Mouse (Mus musculus) natural killer cell, adult 2 months (primary cell): Measurements from ENCODE around the gene Wnk1.
A peak's percentile ranks its signal among the peaks of the same experiment; 100 is the strongest.
"Not testable (repeated sequence)": the region's sequence is repeated elsewhere in the genome, so short reads cannot be mapped to it uniquely, and the experiment has no call there.

Experiments
- DNase-seq, 2 experiments: peaks; one replicate each; pipeline ENCODE4 v3.0.0; 2022; ENCODE audit warnings: low spot score in 2 of 2

Gene Wnk1

DNA sequence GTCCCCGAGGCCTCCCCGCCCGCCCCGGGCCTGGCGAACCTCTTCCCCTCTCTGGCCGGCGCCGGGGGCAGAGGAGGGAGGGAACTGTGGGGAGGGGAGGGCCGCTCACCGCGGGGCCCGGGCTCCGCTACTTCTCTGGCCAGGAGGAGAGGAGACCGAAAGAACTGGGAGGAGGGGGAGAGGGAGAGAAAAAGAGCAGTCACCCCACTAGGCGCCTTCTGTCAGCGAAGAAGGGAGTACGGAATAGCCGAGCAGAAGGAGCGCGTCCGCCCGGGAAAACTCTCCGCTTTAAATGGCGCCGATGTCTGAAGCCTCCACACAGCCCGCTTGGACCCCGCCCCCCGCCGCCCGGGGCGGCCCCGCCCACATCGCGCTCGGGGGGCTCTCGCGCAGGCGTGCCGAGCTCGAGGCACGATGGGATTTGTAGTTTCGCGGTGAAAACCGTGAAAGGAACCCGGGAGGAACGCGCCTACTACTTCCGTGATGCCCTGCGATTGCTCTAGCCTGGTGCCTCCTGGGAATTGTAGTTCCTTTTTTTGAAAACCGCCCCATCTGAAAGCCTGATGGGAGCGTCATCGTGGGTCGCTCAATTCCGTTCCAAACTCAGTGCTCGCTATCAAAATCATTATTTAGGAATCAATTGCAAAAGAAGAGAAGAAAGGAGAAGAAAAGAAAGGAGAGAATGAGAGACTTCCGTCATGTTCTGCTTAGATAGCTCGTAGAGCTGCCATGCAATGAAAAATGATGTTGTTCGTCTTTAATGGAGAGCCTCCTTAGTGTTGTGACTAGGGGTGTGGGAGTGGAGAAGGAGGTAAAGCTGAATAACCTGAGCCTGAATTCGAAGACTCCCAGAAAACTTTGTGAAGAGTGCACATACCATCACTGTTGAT is at the start of gene Wnk1:
Gene Wnk1 (minus strand): TSS at position 307 of the 890 bp plus-strand sequence.
- peak; percentile 97 to 98 for DNase-seq

- DNase-seq = not testable (repeated sequence)
Observed at GRCm38 (mm10) chr6:120087041-120087440, 48.6 kb upstream of the Wnk1 start.

DNA sequence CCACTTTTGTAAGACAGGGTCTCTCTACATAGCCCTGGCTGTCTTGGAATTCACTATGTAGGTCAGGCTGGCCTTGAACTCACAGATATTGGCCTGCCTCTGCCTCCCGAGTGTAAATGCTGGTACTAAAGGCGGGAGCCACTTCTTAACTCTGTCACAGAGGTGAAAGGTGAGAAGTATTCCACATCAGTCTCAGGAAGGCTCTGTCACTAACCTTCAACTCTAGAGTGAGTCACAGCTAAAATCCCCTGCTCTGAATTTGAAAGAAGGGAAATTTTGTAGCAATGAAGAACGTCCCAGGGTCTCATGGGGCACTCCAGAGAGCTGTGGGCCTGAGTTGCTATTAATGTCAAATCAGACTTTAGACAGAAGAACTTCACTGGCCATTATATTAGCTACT is 47.4 kb upstream of the Wnk1 start:
- no peak for DNase-seq

DNA sequence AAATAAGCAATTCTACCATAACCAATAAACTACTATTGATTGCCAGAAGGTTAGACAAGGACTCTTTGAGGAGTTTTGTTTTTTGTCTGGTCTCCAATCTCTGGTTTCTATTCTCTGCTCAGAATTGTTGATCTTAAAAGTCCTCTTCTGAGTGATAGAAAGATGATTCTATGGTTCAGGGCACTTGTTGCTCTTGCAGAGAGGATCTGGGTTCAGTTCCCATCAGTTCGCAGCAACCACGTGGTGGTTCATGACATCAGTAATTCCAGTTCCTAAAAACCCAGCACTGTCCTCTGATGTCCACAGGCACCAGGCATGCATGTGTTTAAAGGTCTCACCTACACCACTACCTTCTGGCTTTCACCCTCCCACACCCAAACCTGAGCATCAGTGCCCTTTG is 46.5 kb upstream of the Wnk1 start:
- no peak for DNase-seq

DNA sequence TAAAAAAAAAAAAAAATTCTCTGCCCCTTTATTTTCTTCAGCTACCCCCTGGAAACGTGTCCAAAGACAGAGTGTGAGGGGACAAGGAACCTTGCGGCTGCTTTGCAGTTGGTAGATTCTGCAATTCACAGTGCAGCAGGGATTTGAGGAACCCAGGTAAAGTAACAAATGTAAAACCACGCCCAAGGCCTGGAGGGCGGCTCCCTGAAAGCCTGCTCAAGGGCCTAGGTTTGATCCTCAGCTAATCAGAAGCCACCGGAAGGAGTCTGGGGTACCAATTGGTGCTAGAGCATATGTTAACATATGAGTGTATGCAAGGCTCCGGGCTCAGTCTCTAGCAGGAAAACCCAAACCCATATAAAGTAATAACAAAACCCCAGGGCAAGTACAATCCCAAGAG is 45.0 kb upstream of the Wnk1 start:
- no peak for DNase-seq

- peak; percentile 80 to 81 for DNase-seq
Observed at GRCm38 (mm10) chr6:120082951-120083411, 44.5 kb upstream of the Wnk1 start.

DNA sequence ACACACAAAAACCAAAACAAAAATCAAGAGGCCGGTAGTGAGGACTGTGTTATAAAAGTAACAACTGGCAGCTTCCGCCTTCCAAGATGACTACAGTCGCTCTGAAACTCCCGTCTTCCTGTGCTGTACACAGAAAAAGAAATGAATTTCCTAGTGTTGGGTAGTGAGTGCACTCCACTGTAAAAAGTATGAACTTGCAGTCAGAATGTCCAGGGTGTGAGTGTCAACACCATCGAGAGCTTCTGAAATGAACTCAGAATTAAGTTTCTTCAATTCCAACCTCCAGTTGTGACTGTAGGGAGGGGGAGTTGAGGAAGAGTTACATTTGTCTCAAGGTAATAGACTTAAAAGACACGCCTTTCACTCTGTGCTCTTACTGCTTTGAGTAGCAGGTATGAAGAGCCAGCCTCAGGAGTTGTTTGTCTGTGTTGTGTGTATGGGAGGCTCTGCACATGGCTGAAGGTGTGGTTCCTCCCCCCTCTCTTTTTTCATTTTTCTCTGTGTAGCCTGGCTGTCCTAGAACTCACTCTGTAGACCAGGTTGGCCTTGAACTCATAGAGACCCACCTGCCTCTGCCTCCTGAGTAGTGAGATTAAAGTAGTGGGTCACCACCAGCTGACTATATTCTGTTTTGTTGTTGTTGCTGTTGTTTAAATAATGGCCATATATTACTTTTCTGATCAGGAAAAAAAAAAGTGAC is 43.9 kb upstream of the Wnk1 start:
- peak in 1 of 2 experiments; percentile 58 for DNase-seq

DNA sequence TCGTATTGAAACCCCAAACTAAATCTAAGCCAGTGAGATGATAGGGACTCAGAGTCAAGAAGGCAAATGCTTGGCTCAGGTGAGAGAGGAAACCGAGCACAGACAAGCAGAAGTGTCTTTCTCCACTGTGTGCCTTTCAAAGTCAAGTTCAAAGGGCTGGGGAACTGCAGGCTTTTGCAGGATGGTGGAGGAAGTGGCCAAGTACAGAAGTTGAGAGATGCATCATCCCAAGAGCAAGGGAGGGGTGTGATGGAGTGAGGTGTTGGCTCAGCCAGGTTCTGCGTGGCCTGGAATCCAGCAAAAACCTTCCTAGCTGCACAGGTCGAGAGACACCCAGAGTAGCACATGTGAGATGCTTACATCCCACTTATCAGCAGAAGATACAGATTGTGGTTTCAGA is 43.0 kb upstream of the Wnk1 start:
- DNase-seq = no peak

- no peak for DNase-seq
Observed at GRCm38 (mm10) chr6:120079547-120079946, 41.1 kb upstream of the Wnk1 start.

DNA sequence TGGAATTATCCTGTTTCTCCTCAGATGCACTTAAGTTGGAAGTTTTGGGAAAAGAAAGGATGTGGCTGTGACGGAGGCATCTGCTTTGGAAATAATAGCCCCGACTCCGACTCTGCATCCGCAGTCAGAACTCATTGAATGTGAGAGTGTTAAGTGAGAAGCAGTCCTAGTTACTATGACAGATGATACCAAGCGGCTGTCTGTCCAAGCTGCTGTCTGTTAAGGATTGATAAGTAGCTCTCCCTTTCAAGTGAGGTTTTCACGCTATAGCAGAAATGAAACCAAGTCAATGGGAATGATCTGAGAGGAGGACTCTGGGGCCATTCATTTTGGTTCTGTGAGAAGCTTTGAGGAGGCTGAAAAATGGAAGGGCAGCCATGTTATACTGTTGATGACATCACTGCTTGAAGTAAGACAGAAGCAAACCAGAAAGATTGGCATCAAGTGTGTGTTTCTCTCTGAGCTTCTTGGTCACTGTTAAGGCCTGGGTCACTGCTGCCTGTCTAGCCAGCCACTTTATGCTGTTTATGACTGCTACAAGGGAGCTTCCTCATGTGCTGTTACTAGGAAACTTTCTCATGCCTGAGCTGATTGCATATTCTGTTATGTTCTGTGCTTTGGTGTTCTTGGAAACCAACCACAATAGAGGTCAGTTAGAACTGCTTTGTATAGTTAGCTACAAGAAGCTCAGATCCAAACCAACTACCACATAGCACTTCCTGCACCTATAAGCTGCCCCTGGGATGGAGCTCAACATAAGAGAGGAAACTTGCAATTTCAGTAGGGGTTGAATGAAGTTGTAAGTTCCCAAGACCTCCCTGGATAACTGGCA is 38.4 kb upstream of the Wnk1 start:
- no peak for DNase-seq

- DNase-seq = no peak
Observed at GRCm38 (mm10) chr6:120072630-120073029, 34.2 kb upstream of the Wnk1 start.

DNA sequence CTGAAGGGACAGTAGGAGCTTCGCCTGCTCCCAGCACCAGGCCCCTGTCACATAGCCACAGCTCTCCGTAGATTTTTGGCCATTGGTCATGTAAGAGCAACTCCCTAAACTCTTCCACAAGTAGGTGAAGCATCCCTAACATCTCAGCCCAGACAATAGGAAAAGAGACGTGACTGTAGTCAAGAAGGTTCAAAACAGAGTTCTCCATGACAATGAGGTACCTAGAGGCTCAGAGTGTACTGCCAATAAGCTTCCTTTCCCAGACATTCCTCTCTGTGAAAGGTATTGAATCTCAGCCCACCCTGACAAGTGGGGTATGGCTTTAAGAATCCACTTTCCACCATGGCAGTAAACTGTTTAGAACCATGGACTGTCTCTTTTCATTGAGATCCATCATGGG is 31.1 kb upstream of the Wnk1 start:
- no peak for DNase-seq

GRCm38 (mm10) chr6:120065552-120066177 is 27.2 kb upstream of the Wnk1 start:
- DNase-seq = peak in 1 of 2 experiments; percentile 33

DNA sequence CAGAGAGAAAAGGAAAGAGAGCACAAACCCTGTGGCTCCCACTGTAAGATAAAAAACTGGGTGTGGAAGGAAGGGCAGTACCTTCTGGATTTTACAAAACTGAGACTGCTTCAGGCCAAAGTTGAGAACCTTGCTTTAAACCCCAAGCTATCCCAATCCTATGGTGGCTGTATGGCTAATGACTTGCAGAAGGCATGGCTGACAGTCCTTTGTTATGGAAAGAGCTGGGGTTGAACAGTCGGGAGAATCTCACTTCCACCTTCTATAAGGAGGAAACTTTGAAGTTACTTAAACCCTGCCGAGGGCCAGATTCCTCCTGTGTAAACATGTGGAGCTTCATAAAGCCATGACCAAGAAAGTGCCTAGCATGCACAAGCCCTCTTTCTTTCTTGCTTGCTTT is 26.2 kb upstream of the Wnk1 start:
- DNase-seq = no peak

GRCm38 (mm10) chr6:120062934-120063333 is 24.5 kb upstream of the Wnk1 start:
- DNase-seq = no peak

GRCm38 (mm10) chr6:120055666-120056540 is 17.4 kb upstream of the Wnk1 start:
- peak in 1 of 2 experiments; percentile 30 for DNase-seq

GRCm38 (mm10) chr6:120054412-120054811 is 15.9 kb upstream of the Wnk1 start:
- no peak for DNase-seq

GRCm38 (mm10) chr6:120047705-120048292 is 9.3 kb upstream of the Wnk1 start:
- no peak for DNase-seq

- DNase-seq = no peak
Observed at GRCm38 (mm10) chr6:120045406-120045805, 6.9 kb upstream of the Wnk1 start.

DNA sequence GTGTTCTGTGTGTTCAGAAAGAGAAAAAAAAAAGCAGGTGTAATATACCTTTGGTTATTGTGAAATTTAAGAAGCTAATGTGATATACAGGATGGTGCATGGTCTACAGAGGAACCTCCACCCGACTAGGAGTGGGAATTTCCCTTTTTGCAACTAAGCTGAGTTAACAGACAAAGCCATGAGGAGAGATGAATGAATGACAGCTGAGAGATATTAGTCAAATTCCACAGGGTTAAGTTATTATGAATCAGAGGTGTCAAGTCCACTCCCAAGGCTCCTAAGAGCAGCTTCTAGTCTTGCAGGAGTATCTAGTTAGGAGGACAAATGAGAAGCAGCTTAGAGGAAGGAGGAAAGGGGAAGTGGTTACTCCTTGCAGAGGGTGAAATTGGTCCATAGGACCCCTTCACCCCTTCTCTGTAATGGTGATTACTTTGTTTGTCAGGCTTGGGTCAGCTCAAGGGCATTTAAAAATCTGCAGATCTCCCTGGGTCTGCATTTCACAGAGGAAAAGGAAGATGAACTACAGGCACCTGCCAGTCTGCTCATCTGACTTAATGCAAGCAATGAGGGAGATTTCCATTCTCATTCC is 4.3 kb upstream of the Wnk1 start:
- DNase-seq = peak in 1 of 2 experiments; percentile 11
